Mouse (Mus musculus) cerebellum, adult 11 months (tissue): ENCODE results near the gene Mvp.

Experiments used
- DNase-seq: peaks from one replicate; pipeline ENCODE4 v3.0.0; 2022

Mvp gene

GRCm38 (mm10) chr7:127019306-127019960 lies 5.0 kb upstream of the Mvp start:
- peak; percentile 41 for DNase-seq

DNA sequence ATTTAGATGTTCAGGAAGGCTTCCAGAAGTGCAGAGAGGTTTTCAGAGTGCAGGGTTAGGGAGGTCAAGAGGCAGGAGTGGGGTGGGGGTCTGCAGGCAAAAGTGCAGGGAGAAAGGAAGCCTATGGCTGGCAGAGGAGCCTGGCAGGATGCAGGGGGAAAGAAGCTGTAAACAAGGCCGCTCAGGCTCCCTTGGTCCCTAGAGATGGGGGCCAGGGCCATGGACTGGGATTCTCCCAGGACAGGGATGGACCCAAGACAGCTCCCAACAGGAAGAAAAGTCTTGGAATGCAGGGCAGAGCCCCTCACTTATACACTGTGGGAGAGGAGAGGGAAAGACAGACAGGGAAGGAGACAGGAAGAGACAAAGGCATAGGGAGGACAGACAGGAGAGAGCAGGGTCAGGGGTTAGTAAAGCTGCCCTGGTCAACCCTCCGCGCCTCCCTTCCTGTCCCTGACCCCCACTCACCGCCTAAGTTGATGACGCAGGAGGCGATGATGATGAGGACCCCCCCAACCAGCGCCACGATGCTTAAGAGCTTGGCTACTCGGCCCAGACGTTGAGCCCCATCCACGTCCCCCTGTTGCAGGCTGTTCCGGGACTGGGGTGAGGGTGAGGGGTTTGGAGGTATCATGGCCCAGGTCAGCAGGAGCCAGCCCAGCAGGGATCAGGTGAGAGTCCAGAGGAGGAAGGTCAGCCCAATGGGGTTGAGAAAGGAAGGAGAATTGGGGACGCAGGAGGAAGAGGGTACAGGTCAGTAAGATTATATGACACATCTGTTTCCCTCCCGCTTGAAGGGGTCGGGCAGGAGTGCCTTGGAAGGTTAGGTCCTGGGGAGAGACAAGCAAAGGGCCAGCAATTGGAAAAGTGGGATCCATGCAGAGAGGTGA lies 4.2 kb upstream of the Mvp start:
- DNase-seq, result peak; percentile 45

DNA sequence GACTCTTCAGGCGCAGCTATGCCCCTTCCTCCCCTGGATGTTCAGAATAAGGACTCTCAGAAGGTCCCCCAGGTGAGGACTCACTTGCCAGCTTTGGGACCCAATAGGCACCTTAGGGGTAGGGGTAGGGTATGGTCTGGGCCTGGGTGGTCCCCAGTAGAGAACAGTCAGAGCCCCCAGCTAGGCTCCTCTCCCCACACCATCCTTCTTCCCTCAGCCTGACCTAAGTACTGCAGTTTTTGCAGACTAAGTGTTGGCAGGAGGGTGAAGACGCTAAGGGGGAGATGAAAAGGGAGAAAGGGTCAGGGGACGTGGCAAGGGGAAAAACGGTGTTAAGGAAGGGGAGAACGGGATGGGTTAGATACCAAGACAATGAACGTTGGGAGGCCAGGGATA lies 3.5 kb upstream of the Mvp start:
- DNase-seq, result no peak

- DNase-seq, result peak; percentile 97
These were observed 2.8 kb upstream of the Mvp start, which contains the start of gene Pagr1a for GRCm38 (mm10) chr7:127016971-127017949. Gene Pagr1a, minus strand, starts transcription at chr7:127017352.

GRCm38 (mm10) chr7:127016486-127016938 lies 2.1 kb upstream of the Mvp start:
- no peak for DNase-seq

GRCm38 (mm10) chr7:127016481-127016485 lies 1.9 kb upstream of the Mvp start, which contains the start of gene Pagr1b:
Gene Pagr1b, minus strand, starts transcription at chr7:127016484.
- no peak for DNase-seq

DNA sequence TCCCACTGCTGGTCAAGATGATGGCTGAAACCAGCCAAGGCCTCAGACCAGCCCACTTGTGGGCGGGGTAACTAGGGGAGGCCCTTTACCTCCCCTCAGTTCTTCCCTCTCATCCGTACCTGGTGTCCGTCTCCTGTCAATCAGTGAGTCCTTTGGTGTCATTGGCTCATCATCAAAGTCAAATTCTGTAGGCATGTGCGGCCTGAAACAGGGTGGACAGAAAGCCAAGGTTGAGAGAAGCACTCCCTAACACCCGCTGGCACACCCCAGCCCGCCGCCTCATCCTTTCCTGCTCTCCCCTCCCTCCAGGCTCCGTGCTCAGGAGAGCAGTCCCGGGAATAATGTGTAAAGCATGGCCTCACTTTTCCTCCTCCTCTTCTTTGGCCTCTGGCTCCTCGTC lies 1.7 kb upstream of the Mvp start:
- DNase-seq, result peak; percentile 69

- no peak for DNase-seq
These were observed 572 bp upstream of the Mvp start for GRCm38 (mm10) chr7:127014993-127015392.

GRCm38 (mm10) chr7:127013385-127013784 lies 1.0 kb downstream of the Mvp start:
- no peak for DNase-seq

- DNase-seq, result no peak
These were observed 1.6 kb downstream of the Mvp start for GRCm38 (mm10) chr7:127012845-127013244.

DNA sequence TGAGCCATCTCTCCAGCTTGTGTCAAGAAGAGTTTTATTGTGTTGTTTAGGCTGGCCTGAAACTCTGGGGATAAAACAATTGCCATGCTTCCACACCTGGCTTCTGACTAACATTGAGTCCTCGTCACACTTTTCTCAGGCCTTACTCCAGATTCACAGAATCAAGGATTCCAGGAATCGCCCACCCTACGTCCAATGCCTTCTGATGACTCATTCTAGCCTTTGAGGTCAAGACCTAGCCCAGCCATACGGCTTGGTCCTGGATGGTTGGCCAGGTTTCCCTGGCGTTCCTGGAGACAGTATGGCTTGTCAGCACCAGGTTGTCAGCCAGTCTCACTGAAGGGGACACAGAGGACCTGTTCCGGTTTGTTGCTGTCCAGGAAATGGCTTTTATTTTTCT lies 2.0 kb downstream of the Mvp start:
- no peak for DNase-seq

DNA sequence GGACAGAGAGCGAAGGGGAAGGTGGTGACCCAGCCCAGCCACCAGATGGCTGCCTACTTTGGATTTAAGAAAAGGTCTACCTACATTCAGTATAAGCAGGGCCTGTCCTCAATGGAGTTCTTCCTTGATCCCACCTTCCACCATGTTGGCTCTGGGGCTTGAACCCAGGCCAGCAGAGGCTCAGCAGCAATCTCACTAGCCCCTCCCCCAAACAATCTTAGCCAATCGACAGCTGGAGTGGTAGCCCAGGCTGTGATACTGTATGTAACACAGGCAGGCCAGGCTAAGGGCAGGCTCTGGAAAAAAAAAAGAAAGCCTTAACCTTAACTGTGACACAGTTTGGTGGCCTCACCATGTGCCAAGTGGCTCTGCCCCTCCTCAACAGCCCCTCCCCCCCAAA lies 2.7 kb downstream of the Mvp start:
- no peak for DNase-seq

DNA sequence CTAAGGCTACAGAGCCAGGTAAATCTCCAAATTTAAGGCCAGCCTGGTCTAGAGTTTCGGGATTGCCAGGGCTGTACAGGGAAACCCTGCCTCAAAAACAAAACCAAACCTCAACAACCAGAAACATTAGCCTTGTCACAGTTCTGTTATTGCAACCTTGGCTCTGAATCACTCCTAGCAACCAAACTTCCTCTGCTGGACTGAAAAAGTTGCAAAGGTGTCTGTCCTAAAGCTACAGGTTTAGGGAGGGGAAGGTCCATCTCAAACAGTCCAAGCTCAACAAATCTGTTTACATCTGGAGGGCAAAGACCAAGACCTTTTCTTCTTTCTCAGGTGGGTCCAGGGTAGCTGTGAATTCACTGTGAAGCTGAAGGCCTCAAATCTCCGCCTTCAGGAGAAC lies 3.4 kb downstream of the Mvp start:
- DNase-seq, result no peak

- DNase-seq, result peak; percentile 63
These were observed 4.9 kb downstream of the Mvp start for GRCm38 (mm10) chr7:127009307-127010085.

- peak; percentile 97 for DNase-seq
These were observed 6.0 kb downstream of the Mvp start for GRCm38 (mm10) chr7:127008239-127009019.

- no peak for DNase-seq
These were observed 7.0 kb downstream of the Mvp start for GRCm38 (mm10) chr7:127007313-127008024.

DNA sequence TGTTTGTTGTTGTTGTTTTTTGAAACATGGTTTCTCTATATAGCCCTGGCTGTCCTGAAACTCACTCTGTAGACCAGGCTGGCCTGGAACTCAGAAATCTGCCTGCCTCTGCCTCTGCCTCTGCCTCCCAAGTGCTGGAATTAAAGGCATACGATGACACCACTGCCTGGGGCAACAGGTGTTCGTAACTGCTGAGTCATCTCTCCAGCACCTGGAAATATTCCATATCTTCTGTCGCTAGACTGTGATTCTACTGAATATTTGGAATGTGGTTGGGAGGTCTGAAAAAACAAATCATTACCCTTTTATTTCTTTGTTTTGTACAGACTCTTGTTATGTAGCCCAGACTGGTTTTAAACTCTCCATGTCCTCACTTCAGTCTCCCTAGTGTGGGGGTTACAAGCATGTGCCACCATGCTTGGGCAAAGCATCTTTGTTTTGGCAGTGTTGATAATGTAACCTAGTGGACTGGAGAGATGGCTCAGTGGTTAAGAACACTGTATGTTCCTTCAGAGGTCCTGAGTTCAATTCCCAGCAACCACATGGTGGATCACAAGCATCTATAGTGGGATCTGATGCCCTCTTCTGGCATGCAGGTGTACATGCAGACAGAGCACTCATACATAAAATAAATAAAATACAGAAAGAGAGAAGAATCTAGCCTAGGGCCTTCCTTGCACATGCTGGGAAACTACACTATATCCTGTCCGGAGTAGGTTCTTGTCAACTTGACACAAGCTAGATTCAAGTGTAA lies 10.1 kb downstream of the Mvp start:
- DNase-seq, result no peak

DNA sequence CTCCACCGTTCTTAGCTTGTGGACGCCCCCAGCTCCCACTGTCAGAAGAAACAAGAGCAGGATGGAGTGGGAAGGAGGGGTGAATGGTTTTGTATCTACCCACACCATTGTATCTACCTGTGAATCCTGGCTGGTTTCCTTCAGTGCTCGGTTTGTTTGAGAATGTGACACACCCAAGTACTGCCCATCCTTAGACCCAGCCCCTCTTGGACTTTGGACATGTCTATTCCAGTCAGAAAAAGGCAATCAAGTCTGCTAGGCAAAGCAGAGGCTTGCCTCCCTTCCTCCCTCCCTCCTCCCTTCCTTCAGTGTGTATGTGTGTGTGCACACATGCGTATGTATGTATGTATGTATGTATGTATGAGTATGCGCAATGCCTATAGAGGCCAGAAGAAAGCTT lies 10.8 kb downstream of the Mvp start:
- no peak for DNase-seq

- no peak for DNase-seq
These were observed 14.9 kb downstream of the Mvp start for GRCm38 (mm10) chr7:126999568-126999967.

- DNase-seq, result no peak
These were observed 18.0 kb downstream of the Mvp start for GRCm38 (mm10) chr7:126996449-126996848.

GRCm38 (mm10) chr7:126988816-126989215 lies 25.6 kb downstream of the Mvp start:
- DNase-seq, result no peak
